8 mouse cellular contexts compared by ENCODE assay signal in genomic region chr12:104440087-104440760, GRCm38 (mm10). TPM values are rescaled to one million over a fixed set of nuclear protein-coding genes. Genes with fewer than 3 reads are reported as not detected.
DNase-seq lines count a peak whose midpoint lies in the region; ATAC-seq and TF ChIP-seq lines count a peak whose summit lies in the region.

No protein-coding gene starts in this region.

- no peak overlapping the region for H3K4me2 ChIP-seq in forebrain, embryonic 14.5 days (ENCODE audit: low read length)
- no peak overlapping the region for H3K4me2 ChIP-seq in liver, postnatal 0 days (ENCODE audit: low read depth, low read length)

- 10% methylated on average over 22 of the region's 22 CpGs for WGBS in forebrain, embryonic 14.5 days
- 13% methylated on average over 22 of the region's 22 CpGs for WGBS in liver, postnatal 0 days (ENCODE audit: insufficient replicate concordance)

- peak overlapping the region; percentile 18; the same call in 1 of the 2 replicates for H3K9ac ChIP-seq in forebrain, embryonic 14.5 days (ENCODE audit: low read length)
- no peak overlapping the region for H3K9ac ChIP-seq in liver, postnatal 0 days (replicated peaks)

- no peaks in the 10 kb centered on the region for H3K9me3 ChIP-seq in forebrain, embryonic 14.5 days (replicated peaks; ENCODE audit: control insufficient read depth, low read length)
- no peaks in the 10 kb centered on the region for H3K9me3 ChIP-seq in liver, postnatal 0 days (ENCODE audit: low read length)

- TF ChIP-seq EP300 in liver, postnatal 0 days (IDR thresholded peaks at IDR 0.05; ENCODE audit: low read depth), result no peak

- peak; percentile 85 for DNase-seq in ES-CJ7 (ENCODE audit: low read depth, low spot score)
- peak; percentile 87 for DNase-seq in forebrain, embryonic 14.5 days (ENCODE audit: low spot score)
- DNase-seq in heart, postnatal 10 days, result peak; percentile 88 to 93
- DNase-seq in kidney, postnatal 36 days, result peak; percentile 69 to 90
- peak; percentile 83 for DNase-seq in liver, postnatal 0 days
- DNase-seq in ovary, postnatal 10 days (ENCODE audit: low spot score), result peak; percentile 90
- peak; percentile 67 for DNase-seq in thymus, postnatal 25 days

- no peak overlapping the region for H3K27ac ChIP-seq in forebrain, embryonic 14.5 days (ENCODE audit: low read depth, low read length)
- no peak overlapping the region for H3K27ac ChIP-seq in liver, postnatal 0 days (ENCODE audit: low read depth)

- no peaks in the 10 kb centered on the region for H3K27me3 ChIP-seq in forebrain, embryonic 14.5 days (replicated peaks; ENCODE audit: control insufficient read depth, insufficient read depth, low read length)
- peaks cover 7% of the 10 kb centered on the region; the same call in 1 of the 2 replicates for H3K27me3 ChIP-seq in liver, postnatal 0 days (ENCODE audit: insufficient read depth, low read length)

- TF ChIP-seq CTCF in liver, postnatal 0 days (IDR thresholded peaks at IDR 0.05; ENCODE audit: low read depth), result peak; percentile 92

- no peak overlapping the region for H3K4me3 ChIP-seq in forebrain, embryonic 14.5 days (ENCODE audit: low read depth, low read length)
- H3K4me3 ChIP-seq in liver, postnatal 0 days (ENCODE audit: low read depth, low read length), result no peak overlapping the region

- no peaks in the 10 kb centered on the region for H3K4me1 ChIP-seq in forebrain, embryonic 14.5 days (ENCODE audit: control insufficient read depth, insufficient read depth, low read length)
- H3K4me1 ChIP-seq in liver, postnatal 0 days (ENCODE audit: insufficient read depth), result no peaks in the 10 kb centered on the region

- H3K36me3 ChIP-seq in forebrain, embryonic 14.5 days (ENCODE audit: control insufficient read depth, insufficient read depth, low read length), result no peaks in the 10 kb centered on the region
- no peaks in the 10 kb centered on the region for H3K36me3 ChIP-seq in liver, postnatal 0 days (replicated peaks; ENCODE audit: insufficient read depth, low read length)

- intact Hi-C loops in heart, postnatal 10 days (cut with DNase I), result loop anchor here (1.0 to 10.0 kb wide), 4 partner anchors 175 to 585 kb away; no protein-coding TSS in a partner anchor

- ATAC-seq in cerebellum, adult (ENCODE audit: insufficient number of reproducible peaks, low FRiP score, low TSS enrichment), result peak; percentile 53
- peak; percentile 79 for ATAC-seq in forebrain, embryonic 14.5 days
- peak; percentile 38 for ATAC-seq in liver, postnatal 0 days

RNA-seq across cellular contexts. Expression of gene Gsc, which starts 32.9 kb away (rescaled TPM):
- 0.40 and 0.50 TPM in 2 replicates for polyA plus RNA-seq in forebrain, embryonic 14.5 days (2014; fragmentation: Nextera tagmentation; extraction: Ambion mirVana)
- under 1 TPM; 0.20 to 0.34 TPM for total RNA-seq in heart, postnatal 10 days (2021)
- polyA plus RNA-seq in liver, postnatal 0 days (2015; fragmentation: Nextera tagmentation; extraction: Ambion mirVana), result not detected in 2 replicates

RNA-seq across cellular contexts. Expression of gene Serpina3n, which starts 33.7 kb away (rescaled TPM):
- polyA plus RNA-seq in forebrain, embryonic 14.5 days (2014; fragmentation: Nextera tagmentation; extraction: Ambion mirVana), result 0.10 TPM in 1 of 2 replicates, not detected in the other
- total RNA-seq in heart, postnatal 10 days (2021), result 1 to 10 TPM in 1 of 2 experiments, under 1 TPM in 1; 0.84 to 2.4 TPM
- polyA plus RNA-seq in liver, postnatal 0 days (2015; fragmentation: Nextera tagmentation; extraction: Ambion mirVana), result 302 and 340 TPM in 2 replicates

Comparison
In these comparisons a context has a peak if more than half of its experiments do, and no peak if none do; other contexts are left out.
1. RNA of gene Serpina3n, which starts 33.7 kb away (polyA plus RNA-seq): 302 to 340 TPM in liver, postnatal 0 days; 0.10 TPM in forebrain, embryonic 14.5 days; every median in the first group is over 100 times any median in the second.
2. Peak in every context shown above with its lines, with median percentiles within 50 percentile points of each other: DNase-seq and ATAC-seq.